Mouse (Mus musculus) layer of hippocampus, adult 9-11 months (tissue): Measurements from ENCODE around the gene Sdk1.

Source experiments
- DNase-seq: peaks from one replicate; pipeline ENCODE4 v3.0.0; 2022

Sdk1 gene

DNA sequence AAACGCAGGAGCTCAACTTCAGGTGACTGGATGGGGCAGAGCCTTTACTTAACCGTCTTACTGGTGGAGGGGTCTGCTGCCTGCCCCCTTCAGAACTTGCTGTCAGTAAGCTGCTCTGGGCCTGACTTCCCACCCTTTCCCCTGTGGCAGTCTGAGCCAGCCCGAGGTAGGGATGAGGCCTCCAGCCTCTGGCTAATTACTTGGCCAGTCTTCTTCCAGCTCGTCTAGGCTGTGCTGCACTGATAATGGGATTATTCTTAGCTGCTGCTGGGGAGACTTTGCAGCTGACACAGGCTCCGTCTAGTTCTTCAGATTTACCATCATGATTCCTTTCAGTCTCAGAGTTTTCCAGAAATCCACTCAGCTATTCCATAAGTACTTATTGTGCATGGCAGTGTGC, 104.2 kb downstream of the Sdk1 start:
- no peak for DNase-seq

DNA sequence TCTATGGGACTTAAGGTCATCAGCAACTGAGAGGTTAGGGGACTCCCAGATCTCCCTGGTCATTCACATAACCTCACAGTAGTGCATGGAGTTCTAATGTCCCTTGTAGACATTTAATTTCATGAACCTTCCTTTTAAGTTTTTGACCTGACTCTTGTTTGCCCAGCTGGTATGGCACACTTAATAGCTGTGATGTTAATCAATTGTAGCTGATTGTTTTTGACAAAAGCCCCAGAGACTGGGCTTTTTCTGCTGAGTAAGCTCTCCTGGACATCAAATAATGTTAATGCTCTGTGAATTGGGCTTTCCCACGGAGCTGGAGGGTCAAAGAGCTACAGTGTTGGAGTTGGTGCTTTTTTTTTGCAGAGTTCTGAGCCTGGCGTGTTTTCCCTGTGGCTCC, 121.4 kb downstream of the Sdk1 start:
- DNase-seq = no peak

- DNase-seq = no peak
Measured at GRCm38 (mm10) chr5:141363956-141364355, 122.7 kb downstream of the Sdk1 start.

DNA sequence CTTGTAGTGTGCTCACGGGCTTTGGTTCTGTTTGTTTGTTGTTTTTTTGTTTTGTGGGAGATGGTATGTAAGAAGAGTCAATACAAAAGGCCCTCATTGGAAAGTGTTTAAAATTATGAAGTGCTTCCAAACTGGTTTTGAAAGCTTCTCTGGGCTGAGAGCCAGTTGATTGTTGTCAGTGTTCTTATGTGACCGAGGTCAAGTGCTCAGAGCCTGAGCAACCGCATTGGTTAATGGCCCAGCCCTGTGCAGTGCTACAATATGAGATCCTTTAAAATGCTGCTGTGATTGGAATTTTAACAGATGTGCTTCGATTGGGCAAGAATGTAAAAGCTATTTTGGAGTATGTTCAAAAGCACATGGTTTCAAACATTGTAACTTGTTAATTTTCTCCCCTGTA, 127.3 kb downstream of the Sdk1 start:
- no peak for DNase-seq

DNA sequence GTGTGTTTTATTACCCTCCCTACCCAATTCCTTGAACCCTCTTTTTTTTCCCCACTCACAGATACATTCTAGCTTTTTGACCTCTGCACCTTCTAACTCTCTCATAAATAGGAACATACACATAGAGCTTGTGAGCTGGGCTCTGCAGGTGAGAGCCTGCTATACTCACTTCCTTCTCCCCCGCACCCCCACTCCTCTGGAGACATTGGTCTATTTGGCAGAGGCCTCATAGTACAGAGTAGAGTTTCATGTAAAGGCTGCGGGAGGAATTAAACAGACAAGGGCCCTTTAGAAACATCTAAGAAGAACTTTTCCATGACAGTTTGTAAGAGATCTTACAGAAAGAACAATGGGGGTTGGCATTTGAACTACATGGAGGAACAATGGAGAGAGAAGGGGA, 133.5 kb downstream of the Sdk1 start:
- no peak for DNase-seq

GRCm38 (mm10) chr5:141379836-141380773, 138.8 kb downstream of the Sdk1 start:
- DNase-seq = no peak

GRCm38 (mm10) chr5:141380774-141381156, 139.5 kb downstream of the Sdk1 start:
- no peak for DNase-seq

- DNase-seq = no peak
Measured at GRCm38 (mm10) chr5:141381581-141381980, 140.3 kb downstream of the Sdk1 start.

DNA sequence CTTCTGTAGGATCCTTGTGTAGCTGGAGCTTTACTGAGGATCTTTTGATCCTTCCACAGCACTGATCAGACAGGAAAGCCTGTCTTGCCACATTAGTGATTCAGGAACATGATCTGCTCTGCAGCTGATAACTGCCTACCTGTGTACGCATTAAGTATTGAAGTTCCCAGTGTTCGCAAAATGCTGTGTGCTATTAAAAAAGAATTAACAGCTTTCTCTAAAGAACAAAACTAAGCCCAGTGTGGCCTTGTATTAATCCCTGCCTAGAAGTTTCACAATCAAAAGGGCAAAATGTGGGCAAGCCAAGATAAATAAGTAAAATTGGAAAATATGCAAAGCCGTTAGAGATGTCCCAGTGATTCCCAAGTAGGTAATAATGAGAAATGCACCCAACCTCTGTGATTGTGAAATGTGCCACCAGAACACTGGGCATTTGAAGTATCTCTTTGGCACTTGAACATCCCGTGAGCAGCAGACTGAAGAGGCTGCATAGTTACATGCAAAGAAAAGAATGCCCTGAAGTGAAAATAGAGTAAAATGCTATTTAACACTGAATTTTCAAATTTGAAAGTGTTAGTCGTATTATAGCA, 141.1 kb downstream of the Sdk1 start:
- DNase-seq = no peak

- no peak for DNase-seq
Measured at GRCm38 (mm10) chr5:141388451-141388850, 147.2 kb downstream of the Sdk1 start.

DNA sequence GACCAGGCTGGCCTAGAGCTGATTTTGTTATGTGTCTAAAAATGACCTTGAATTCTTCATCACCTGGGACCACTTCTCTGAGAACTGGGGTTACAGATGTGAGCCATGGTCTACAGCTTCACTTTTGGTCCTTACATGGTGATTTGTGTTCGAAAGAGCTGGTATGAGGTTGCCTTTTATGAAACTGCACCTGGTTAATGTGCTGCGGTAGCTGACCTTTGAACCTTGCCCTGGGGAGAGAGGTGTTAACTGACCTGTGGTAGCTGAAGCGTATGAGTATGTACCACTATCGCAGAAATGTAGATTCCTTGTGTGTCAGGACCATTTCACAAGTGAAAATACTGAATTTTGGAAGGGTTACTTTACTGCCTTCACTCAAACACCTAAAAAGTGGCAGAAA, 149.3 kb downstream of the Sdk1 start:
- DNase-seq = no peak

GRCm38 (mm10) chr5:141391153-141391552, 149.9 kb downstream of the Sdk1 start:
- DNase-seq = no peak

DNA sequence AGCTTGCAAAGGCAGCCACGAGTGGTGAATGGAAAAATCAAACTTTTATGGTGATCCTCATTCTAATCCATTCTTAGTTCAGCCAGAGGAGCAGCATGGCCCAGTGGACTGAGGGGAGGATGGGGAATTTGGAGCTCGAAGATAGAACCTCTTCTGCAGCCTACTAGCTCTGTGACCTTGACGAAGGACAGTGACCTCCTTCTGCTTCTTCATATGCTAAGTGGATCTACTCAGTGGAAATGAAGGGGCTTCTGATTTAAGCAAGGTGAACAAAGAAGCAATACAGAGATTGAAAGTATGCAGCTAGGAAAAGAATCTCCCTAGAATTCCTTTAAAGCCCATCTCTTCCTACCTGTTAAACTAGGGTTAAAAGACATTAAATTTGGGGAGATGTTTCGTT, 152.6 kb downstream of the Sdk1 start:
- no peak for DNase-seq

GRCm38 (mm10) chr5:141394586-141394985, 153.3 kb downstream of the Sdk1 start:
- no peak for DNase-seq

DNA sequence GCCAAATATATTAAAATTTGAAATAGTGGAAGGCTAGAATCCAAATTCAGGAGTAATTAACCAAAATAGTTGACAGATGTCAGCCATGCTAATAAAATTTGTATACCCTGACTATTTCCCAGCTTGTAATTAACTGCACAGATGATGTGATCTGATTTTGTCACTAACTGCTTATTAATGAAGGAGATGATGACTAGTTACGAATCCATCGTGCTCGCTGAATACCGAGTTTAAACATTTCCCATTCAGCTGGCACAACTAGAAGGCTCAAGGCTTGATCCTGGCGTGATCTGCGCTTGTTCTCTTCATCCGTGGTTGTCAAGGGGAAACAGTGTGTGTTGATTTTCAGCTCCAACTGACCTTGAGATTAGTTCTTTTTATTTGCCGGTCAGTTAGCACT, 162.5 kb downstream of the Sdk1 start:
- DNase-seq = no peak

DNA sequence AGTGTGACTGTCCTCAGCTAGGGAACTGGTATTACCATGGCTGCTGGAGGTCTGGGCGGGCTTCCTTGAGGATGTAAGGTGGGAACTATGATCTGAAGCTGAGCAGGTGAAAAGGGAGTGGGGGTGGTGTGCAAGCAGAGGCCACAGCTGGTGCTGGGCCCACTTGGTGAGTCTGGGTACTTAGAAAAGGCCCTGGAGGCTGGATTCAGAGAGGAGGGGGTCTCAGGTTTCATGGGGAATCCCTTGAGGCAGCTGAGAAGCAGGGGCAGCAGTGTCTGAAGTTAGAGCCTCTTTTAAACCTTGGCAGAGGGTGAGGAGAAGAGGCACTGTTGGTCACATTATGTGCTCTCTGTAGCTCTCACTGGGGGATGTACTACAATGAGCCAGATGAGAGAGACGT, 163.4 kb downstream of the Sdk1 start:
- DNase-seq = no peak

- DNase-seq = no peak
Measured at GRCm38 (mm10) chr5:141406926-141407325, 165.6 kb downstream of the Sdk1 start.

GRCm38 (mm10) chr5:141413013-141413412, 171.7 kb downstream of the Sdk1 start:
- DNase-seq = no peak

- DNase-seq = no peak
Measured at GRCm38 (mm10) chr5:141415644-141416243, 174.5 kb downstream of the Sdk1 start.

GRCm38 (mm10) chr5:141428132-141428531, 186.8 kb downstream of the Sdk1 start:
- DNase-seq = no peak

GRCm38 (mm10) chr5:141433286-141433685, 192.0 kb downstream of the Sdk1 start:
- DNase-seq = no peak

- DNase-seq = no peak
Measured at GRCm38 (mm10) chr5:141447247-141447646, 206.0 kb downstream of the Sdk1 start.

DNA sequence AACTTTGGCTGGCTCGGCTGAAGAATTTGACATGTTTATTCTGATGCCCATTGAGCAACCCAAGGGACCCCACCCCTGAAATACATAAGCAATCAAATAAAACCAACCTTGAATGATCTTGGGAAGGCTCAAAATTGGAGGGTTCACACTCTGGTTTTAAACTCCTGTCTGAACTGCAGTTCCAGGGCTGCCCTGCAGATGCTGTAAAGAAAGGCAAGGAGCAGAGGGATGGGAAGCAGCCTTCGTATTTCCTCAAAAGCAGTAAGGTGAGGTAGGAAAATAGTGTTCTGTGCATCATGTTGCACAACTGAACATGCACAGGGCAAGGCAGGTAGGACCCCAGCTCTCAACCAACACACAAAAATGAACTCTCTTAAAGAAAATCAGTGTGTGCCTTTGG, 222.1 kb downstream of the Sdk1 start:
- DNase-seq = no peak

DNA sequence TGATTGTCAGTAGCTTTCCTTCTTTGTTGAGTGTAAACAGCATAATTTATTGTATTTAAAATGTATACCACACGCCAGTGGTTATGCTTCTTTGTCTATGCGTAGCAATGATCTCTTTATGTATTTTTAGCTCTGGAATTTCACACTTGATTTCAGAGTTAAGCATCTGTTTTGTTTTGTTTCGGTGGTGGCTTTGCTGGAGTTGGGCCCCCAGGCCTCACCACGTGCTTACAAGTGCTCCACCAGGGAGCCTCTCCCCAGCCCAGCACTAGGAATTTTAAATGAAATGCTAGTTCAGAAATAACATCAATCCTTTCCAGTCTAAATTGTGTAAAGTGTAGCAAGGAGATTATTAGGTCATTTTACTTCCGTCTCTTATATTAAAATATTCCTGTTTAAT, 227.5 kb downstream of the Sdk1 start:
- no peak for DNase-seq
